Mouse (Mus musculus) MEL (cell line): ENCODE measurements around the gene Phgr1. TPM values are rescaled to one million over a fixed set of nuclear protein-coding genes. Genes with fewer than 3 reads are reported as not detected.
A peak's percentile ranks its signal among the peaks of the same experiment; 100 is the strongest.

Experiments
- DNase-seq: peaks from one replicate; pipeline ENCODE4 v3.0.0; 2011; ENCODE audit warnings: low read depth, low spot score
- H3K27ac ChIP-seq: 2 replicates; pipeline ENCODE4 v1.5.1; 2012; ENCODE audit warnings: low read depth, mild to moderate bottlenecking, control low read depth, low read length, moderate library complexity; ENCODE audit not compliant: control insufficient read depth
- H3K27me3 ChIP-seq, 2 experiments: fragments of 150-350 bp in 1 of 2; sonication (generic) in 1 of 2; 2 replicates each; pipeline ENCODE4 v1.6.1; 2012; ENCODE audit warnings: low read length in 2 of 2, mild to moderate bottlenecking in 2 of 2, improper control_type of control experiment in 1 of 2, moderate library complexity in 1 of 2; ENCODE audit not compliant: insufficient read depth in 2 of 2, control insufficient read depth in 1 of 2
- H3K36me3 ChIP-seq, 2 experiments: 2 replicates each; pipeline ENCODE4 v1.6.1; 2012 to 2014; ENCODE audit warnings: low read length in 2 of 2, improper control_type of control experiment in 1 of 2, inconsistent platforms in 1 of 2, mild to moderate bottlenecking in 1 of 2; ENCODE audit not compliant: insufficient read depth in 2 of 2, control insufficient read depth in 1 of 2
- H3K4me1 ChIP-seq, 2 experiments: fragments of 150-350 bp in 1 of 2; sonication (generic) in 1 of 2; 2 replicates each; pipeline ENCODE4 v1.6.1; 2012; ENCODE audit warnings: low read length in 2 of 2, improper control_type of control experiment in 1 of 2, mild to moderate bottlenecking in 1 of 2; ENCODE audit not compliant: insufficient read depth in 2 of 2, control insufficient read depth in 1 of 2
- H3K4me3 ChIP-seq, 2 experiments: fragments of 150-350 bp in 1 of 2; sonication (generic) in 1 of 2; 2 replicates each; pipeline ENCODE4 v1.5.1; 2012; ENCODE audit warnings: low read depth in 2 of 2, low read length in 2 of 2, mild to moderate bottlenecking in 2 of 2, moderate library complexity in 2 of 2, control low read depth in 1 of 2, improper control_type of control experiment in 1 of 2; ENCODE audit not compliant: control insufficient read depth in 1 of 2, insufficient read depth in 1 of 2
- H3K79me2 ChIP-seq: 2 replicates; pipeline ENCODE4 v1.6.1; 2012; ENCODE audit warnings: mild to moderate bottlenecking, low read length, moderate library complexity; ENCODE audit not compliant: control insufficient read depth, poor library complexity, insufficient read depth
- H3K9ac ChIP-seq: 2 replicates; pipeline ENCODE4 v1.6.1; 2012; ENCODE audit warnings: low read depth, mild to moderate bottlenecking, control low read depth, low read length, moderate library complexity; ENCODE audit not compliant: control insufficient read depth, poor library complexity, severe bottlenecking
- H3K9me3 ChIP-seq: fragments of 150-350 bp; sonication (generic); replicated peaks from 2 replicates; pipeline ENCODE4 v1.6.1; 2012; ENCODE audit warnings: mild to moderate bottlenecking, low read length, improper control_type of control experiment, moderate library complexity; ENCODE audit not compliant: insufficient read depth
- CHD1 ChIP-seq: IDR thresholded peaks from 2 replicates; pipeline ENCODE4 v1.6.1; 2012; ENCODE audit warnings: low read depth, mild to moderate bottlenecking, inconsistent platforms, low read length, improper control_type of control experiment
- CTCF ChIP-seq, 3 experiments: IDR thresholded peaks in 2 of 3; conservative IDR thresholded peaks in 1 of 3; 2 replicates each; pipeline ENCODE4 v1.5.1; 2011 to 2012; ENCODE audit warnings: low read length in 3 of 3, low read depth in 2 of 3, mild to moderate bottlenecking in 2 of 3, improper control_type of control experiment in 1 of 3, inconsistent platforms in 1 of 3, mixed read lengths in 1 of 3, moderate library complexity in 1 of 3; ENCODE audit not compliant: control insufficient read depth in 1 of 3, insufficient read depth in 1 of 3, poor library complexity in 1 of 3, severe bottlenecking in 1 of 3
- ELF1 ChIP-seq: IDR thresholded peaks from 2 replicates; pipeline ENCODE4 v1.6.1; 2014; ENCODE audit warnings: low read depth, mild to moderate bottlenecking, inconsistent platforms, low read length, improper control_type of control experiment, moderate library complexity
- EP300 ChIP-seq, 2 experiments: IDR thresholded peaks; 2 replicates each; pipeline ENCODE4 v1.6.1; 2011; ENCODE audit warnings: improper control_type of control experiment in 2 of 2, low read length in 2 of 2, low read depth in 1 of 2, mild to moderate bottlenecking in 1 of 2
- ETS1 ChIP-seq: IDR thresholded peaks from 2 replicates; pipeline ENCODE4 v1.6.1; 2012; ENCODE audit warnings: low read depth, mild to moderate bottlenecking, inconsistent platforms, low read length, improper control_type of control experiment, moderate library complexity
- HCFC1 ChIP-seq: IDR thresholded peaks from 2 replicates; pipeline ENCODE4 v1.6.1; 2012; ENCODE audit warnings: low read depth, mild to moderate bottlenecking, inconsistent platforms, low read length, improper control_type of control experiment, moderate library complexity
- KAT2A ChIP-seq: conservative IDR thresholded peaks from 2 replicates; pipeline ENCODE4 v1.6.1; 2012; ENCODE audit warnings: low read depth, low read length, improper control_type of control experiment, inconsistent platforms
- MAFK ChIP-seq: IDR thresholded peaks from 2 replicates; pipeline ENCODE4 v1.6.1; 2011; ENCODE audit warnings: low read depth, mild to moderate bottlenecking, low read length, improper control_type of control experiment, borderline replicate concordance
- MAZ ChIP-seq: IDR thresholded peaks from 2 replicates; pipeline ENCODE4 v1.6.1; 2012; ENCODE audit warnings: low read depth, mild to moderate bottlenecking, inconsistent platforms, low read length, improper control_type of control experiment
- MEF2A ChIP-seq: IDR thresholded peaks from 2 replicates; pipeline ENCODE4 v1.6.1; 2014; ENCODE audit warnings: low read depth, mild to moderate bottlenecking, inconsistent platforms, low read length, improper control_type of control experiment; ENCODE audit not compliant: poor library complexity, insufficient replicate concordance, severe bottlenecking; ENCODE audit errors: extremely low read depth
- MXI1 ChIP-seq: IDR thresholded peaks from 2 replicates; pipeline ENCODE4 v1.6.1; 2011; ENCODE audit warnings: mild to moderate bottlenecking, low read depth, low read length, improper control_type of control experiment
- MYC ChIP-seq: IDR thresholded peaks from 2 replicates; pipeline ENCODE4 v1.6.1; 2011; ENCODE audit warnings: low read depth, mild to moderate bottlenecking, low read length, improper control_type of control experiment, moderate library complexity
- NELFE ChIP-seq: IDR thresholded peaks from 2 replicates; pipeline ENCODE4 v1.6.1; 2011; ENCODE audit warnings: low read depth, low read length, improper control_type of control experiment
- NRF1 ChIP-seq: IDR thresholded peaks from 2 replicates; pipeline ENCODE4 v1.6.1; 2014; ENCODE audit warnings: low read depth, mild to moderate bottlenecking, inconsistent platforms, low read length, improper control_type of control experiment, moderate library complexity; ENCODE audit not compliant: poor library complexity, insufficient read depth, severe bottlenecking
- POLR2A ChIP-seq, 2 experiments: IDR thresholded peaks; 2 replicates each; pipeline ENCODE4 v1.6.1; 2011 to 2012; ENCODE audit warnings: low read length in 2 of 2, mild to moderate bottlenecking in 2 of 2, control low read depth in 1 of 2, improper control_type of control experiment in 1 of 2, low read depth in 1 of 2, moderate library complexity in 1 of 2; ENCODE audit not compliant: control insufficient read depth in 1 of 2, insufficient read depth in 1 of 2, poor library complexity in 1 of 2
- POLR2AphosphoS5 ChIP-seq: IDR thresholded peaks from 2 replicates; pipeline ENCODE4 v1.6.1; 2012; ENCODE audit warnings: low read depth, borderline replicate concordance, mild to moderate bottlenecking, inconsistent platforms, low read length, moderate library complexity, mixed read lengths
- RAD21 ChIP-seq: IDR thresholded peaks from 2 replicates; pipeline ENCODE4 v1.6.1; 2011; ENCODE audit warnings: mild to moderate bottlenecking, low read depth, low read length, improper control_type of control experiment
- SIN3A ChIP-seq: IDR thresholded peaks from 2 replicates; pipeline ENCODE4 v1.6.1; 2012; ENCODE audit warnings: low read length, improper control_type of control experiment, inconsistent platforms
- SMC3 ChIP-seq: IDR thresholded peaks from 2 replicates; pipeline ENCODE4 v1.6.1; 2011; ENCODE audit warnings: low read depth, low read length, improper control_type of control experiment
- TAL1 ChIP-seq: IDR thresholded peaks from 2 replicates; pipeline ENCODE4 v1.6.1; 2012; ENCODE audit warnings: mild to moderate bottlenecking, inconsistent platforms, low read length, moderate library complexity, mixed read lengths
- TBP ChIP-seq: IDR thresholded peaks from 2 replicates; pipeline ENCODE4 v1.8.0; 2011; ENCODE audit warnings: low read depth, low read length, improper control_type of control experiment
- TCF12 ChIP-seq: IDR thresholded peaks from 2 replicates; pipeline ENCODE4 v1.6.1; 2014; ENCODE audit warnings: low read depth, mild to moderate bottlenecking, inconsistent platforms, low read length, improper control_type of control experiment, moderate library complexity
- UBTF ChIP-seq: IDR thresholded peaks from 2 replicates; pipeline ENCODE4 v1.6.1; 2012; ENCODE audit warnings: low read depth, mild to moderate bottlenecking, inconsistent platforms, low read length, improper control_type of control experiment, moderate library complexity, borderline replicate concordance; ENCODE audit not compliant: insufficient read depth
- USF1 ChIP-seq: IDR thresholded peaks from 2 replicates; pipeline ENCODE4 v1.6.1; 2014; ENCODE audit warnings: low read depth, mild to moderate bottlenecking, inconsistent platforms, low read length, improper control_type of control experiment, moderate library complexity
- ZKSCAN1 ChIP-seq: IDR thresholded peaks from 2 replicates; pipeline ENCODE4 v1.6.1; 2012; ENCODE audit warnings: low read depth, mild to moderate bottlenecking, inconsistent platforms, low read length, improper control_type of control experiment, moderate library complexity
- polyA plus RNA-seq, 2 experiments: library from polyadenylated mRNA; stranded (reverse) in 1 of 2; unstranded in 1 of 2; fragments of >175 nt in 1 of 2; fragments of >200 nt in 1 of 2; gene quantifications; 2 replicates each; pipeline versions ENCODE4 v1.2.1 to v1.2.4; 2012; ENCODE audit warnings: low replicate concordance in 2 of 2, low read depth in 1 of 2; ENCODE audit not compliant: insufficient read length in 2 of 2, insufficient read depth in 1 of 2, missing spikeins in 1 of 2
- total RNA-seq: library from RNA; depleted of rRNA; stranded (reverse); fragments of 300-350 nt; gene quantifications from 2 replicates; pipeline ENCODE4 v1.2.3, GENCODE M21; 2012

Phgr1 gene
- total and polyA plus RNA-seq, 3 experiments, result not detected

GRCm38 (mm10) chr2:118728337-118728736 is 44.2 kb upstream of the Phgr1 start, which contains the start of gene Plcb2:
Gene Plcb2 (minus strand): TSS chr2:118728438.
- Histone ChIP-seq H3K4me3 (peak within 1 kb of the TSS; percentile 60 to 68), H3K9me3 (no peaks in the 10 kb centered on the region), H3K27me3 (no peaks in the 10 kb centered on the region), H3K79me2 (peaks cover 15% of the 10 kb centered on the region)
- DNase-seq, result peak; percentile 83
- TF ChIP-seq TCF12, result peak; percentile 40; the same call in 1 of the 2 replicates
- TF ChIP-seq MAZ, result peak; percentile 50; the same call in 1 of the 2 replicates
- TF ChIP-seq CHD1, result no peak
- no peak for TF ChIP-seq MAFK
- TF ChIP-seq RAD21, result no peak
- TF ChIP-seq EP300 (IDR thresholded peaks at IDR 0.05; ENCODE audit: low read depth in 1 of 2, low read length in 2 of 2), result no peak; a peak in 1 of 4 replicates
- peak; percentile 84 for TF ChIP-seq TBP
- peak; percentile 35; the same call in 1 of the 2 replicates for TF ChIP-seq SIN3A
- no peak for TF ChIP-seq CTCF (IDR thresholded peaks at IDR 0.05 in 2 of 3, conservative IDR thresholded peaks at IDR 0.05 in 1 of 3; ENCODE audit: control insufficient read depth in 1 of 3, insufficient read depth in 1 of 3, low read depth in 2 of 3, low read length in 3 of 3, poor library complexity in 1 of 3, severe bottlenecking in 1 of 3)
- TF ChIP-seq MXI1, result 0 out of 2 replicates have a peak, but pooled peaks have one; percentile 32
- peak; percentile 86 for TF ChIP-seq ELF1
- TF ChIP-seq TAL1, result no peak
- TF ChIP-seq NELFE, result peak; percentile 62
- TF ChIP-seq MEF2A, result no peak
- no peak for TF ChIP-seq ZKSCAN1
- TF ChIP-seq POLR2AphosphoS5, result no peak
- 0 out of 2 replicates have a peak, but pooled peaks have one; percentile 53 for TF ChIP-seq MYC
- TF ChIP-seq HCFC1, result peak; percentile 15; the same call in 1 of the 2 replicates
- no peak; the same call in 1 of the 2 replicates for TF ChIP-seq ETS1
- TF ChIP-seq POLR2A (IDR thresholded peaks at IDR 0.05; ENCODE audit: control insufficient read depth in 1 of 2, insufficient read depth in 1 of 2, low read depth in 1 of 2, low read length in 2 of 2, poor library complexity in 1 of 2), result peak; percentile 47 to 73; a peak in 3 of 4 replicates
- no peak for TF ChIP-seq KAT2A
- TF ChIP-seq USF1, result no peak
- TF ChIP-seq UBTF, result no peak
- no peak for TF ChIP-seq NRF1
- TF ChIP-seq SMC3, result no peak
- TF ChIP-seq, all 39 proteins: peak for 10
- Histone ChIP-seq H3K36me3 (peaks cover 0 to 29% of the 10 kb centered on the region in 2 experiments; a peak in 3 of 4 replicates), H3K4me1 (peaks cover 10 to 33% of the 10 kb centered on the region in 2 experiments), H3K9ac (peak within 1 kb of the TSS; percentile 75), H3K27ac (peak within 1 kb of the TSS; percentile 89)
